Mouse (Mus musculus) olfactory bulb, adult 2 months (tissue): Measurements from ENCODE around the gene Gabrp. TPM values are rescaled to one million over a fixed set of nuclear protein-coding genes. Genes with fewer than 3 reads are reported as not detected.

Experiments used
- H3K27ac ChIP-seq: fragments of 200-500 bp; 2 replicates; pipeline ENCODE4 v1.5.1; 2012; ENCODE audit warnings: low read depth, low read length; ENCODE audit not compliant: insufficient read depth
- H3K4me1 ChIP-seq: fragments of 200-500 bp; 2 replicates; pipeline ENCODE4 v1.6.1; 2012; ENCODE audit warnings: low read length; ENCODE audit not compliant: control insufficient read depth, insufficient read depth
- H3K4me3 ChIP-seq: fragments of 200-500 bp; 2 replicates; pipeline ENCODE4 v1.5.1; 2012; ENCODE audit warnings: mild to moderate bottlenecking, low read depth, low read length, moderate library complexity; ENCODE audit not compliant: insufficient read depth
- CTCF ChIP-seq: fragments of 200-500 bp; IDR thresholded peaks from 2 replicates; pipeline ENCODE4 v1.5.1; 2012; ENCODE audit warnings: low read depth, mild to moderate bottlenecking, low read length, moderate library complexity; ENCODE audit not compliant: insufficient read depth
- POLR2A ChIP-seq: fragments of 200-500 bp; IDR thresholded peaks from 2 replicates; pipeline ENCODE4 v1.6.1; 2012; ENCODE audit warnings: mild to moderate bottlenecking, low read depth, low read length, moderate library complexity; ENCODE audit not compliant: insufficient read depth
- WGBS: fragments of 180-500 bp; shearing (Covaris S2); methylation state at CpG from one replicate; pipeline ENCODE4 v1.1.7; 2018; 5-methylcytosine and 5-hydroxymethylcytosine counted together
- polyA plus RNA-seq: library from polyadenylated mRNA; stranded (reverse); fragments of >200 nt; gene quantifications from 2 replicates; pipeline ENCODE4 v1.2.4, GENCODE M21; 2012; ENCODE audit warnings: low replicate concordance; ENCODE audit not compliant: missing spikeins, insufficient read depth, insufficient read length

Gabrp gene
- not detected in 2 replicates for polyA plus RNA-seq

- no peak for TF ChIP-seq POLR2A
- 52% methylated on average over 6 of the region's 6 CpGs for WGBS
- H3K4me3 ChIP-seq = no peak within 1 kb of the TSS
- H3K4me1 ChIP-seq = no peaks in the 10 kb centered on the region
- no peak within 1 kb of the TSS for H3K27ac ChIP-seq
Measured at GRCm38 (mm10) chr11:33578859-33579258, at the start of gene Gabrp. Gabrp (minus strand) TSS chr11:33578959.

- H3K4me3 ChIP-seq = no peak overlapping the region
- WGBS = 78% methylated on average over 4 of the region's 4 CpGs
Measured at GRCm38 (mm10) chr11:33627136-33627742, 48.5 kb upstream of the Gabrp start.

DNA sequence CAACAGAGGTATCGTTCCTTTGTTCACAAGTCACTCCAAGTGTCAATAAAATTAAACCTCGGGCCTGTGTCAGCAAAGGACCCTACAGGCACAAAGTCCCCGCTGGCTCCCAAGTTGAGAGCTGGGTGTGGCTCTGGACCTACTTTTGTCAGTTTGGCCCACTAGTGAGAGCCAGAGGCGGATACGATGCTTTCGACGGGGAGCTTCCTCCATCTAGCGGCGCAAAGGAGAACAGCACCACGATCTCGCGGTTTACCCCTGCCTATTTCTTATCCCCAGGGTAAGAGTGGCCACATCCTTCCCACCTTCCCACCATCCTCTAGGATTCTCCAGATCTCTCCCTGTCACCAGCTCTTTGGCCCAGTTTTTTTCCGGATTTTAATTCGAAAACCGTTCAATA is 35.5 kb upstream of the Gabrp start:
- WGBS = 8% methylated on average over 15 of the region's 15 CpGs
- Histone ChIP-seq H3K4me1 (no peaks in the 10 kb centered on the region), H3K4me3 (no peak overlapping the region), H3K27ac (no peak overlapping the region)
- no peak for TF ChIP-seq POLR2A
- TF ChIP-seq CTCF = peak; percentile 87

More at GRCm38 (mm10) chr11:33627136-33627742, 48.5 kb upstream of the Gabrp start:
- no peak overlapping the region for H3K27ac ChIP-seq
- H3K4me1 ChIP-seq = no peaks in the 10 kb centered on the region
- no peak for TF ChIP-seq CTCF
- no peak for TF ChIP-seq POLR2A

- no peaks in the 10 kb centered on the region for H3K4me1 ChIP-seq
- no peak for TF ChIP-seq POLR2A
- no peak for TF ChIP-seq CTCF
- no peak overlapping the region for H3K4me3 ChIP-seq
- 71% methylated on average over 3 of the region's 3 CpGs for WGBS
- no peak overlapping the region for H3K27ac ChIP-seq
Measured at GRCm38 (mm10) chr11:33607784-33608183, 29.0 kb upstream of the Gabrp start.

DNA sequence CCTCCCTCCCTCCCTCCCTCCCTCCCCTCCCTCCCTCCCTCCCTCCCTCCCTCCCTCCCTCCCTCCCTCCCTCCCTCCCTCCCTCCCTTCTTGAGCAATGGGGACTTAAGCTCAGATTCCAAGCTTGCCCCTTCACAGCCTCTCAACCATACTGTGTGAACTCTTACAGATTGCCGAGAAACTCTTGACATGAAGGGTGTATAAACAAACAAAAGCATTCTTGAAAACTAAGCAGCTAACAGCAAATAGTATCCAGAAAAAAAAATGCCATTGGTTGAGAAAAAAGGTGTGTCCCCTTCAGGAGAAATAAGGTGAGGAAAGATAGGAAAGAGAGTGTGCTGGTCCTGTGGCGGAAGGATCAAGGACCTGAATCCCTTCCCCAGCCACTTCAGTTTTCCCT is 24.4 kb upstream of the Gabrp start:
- TF ChIP-seq POLR2A (no peak), CTCF (no peak)
- H3K4me3 ChIP-seq = no peak overlapping the region
- no peak overlapping the region for H3K27ac ChIP-seq
- 89% methylated on average over 2 of the region's 2 CpGs for WGBS
- H3K4me1 ChIP-seq = no peaks in the 10 kb centered on the region

DNA sequence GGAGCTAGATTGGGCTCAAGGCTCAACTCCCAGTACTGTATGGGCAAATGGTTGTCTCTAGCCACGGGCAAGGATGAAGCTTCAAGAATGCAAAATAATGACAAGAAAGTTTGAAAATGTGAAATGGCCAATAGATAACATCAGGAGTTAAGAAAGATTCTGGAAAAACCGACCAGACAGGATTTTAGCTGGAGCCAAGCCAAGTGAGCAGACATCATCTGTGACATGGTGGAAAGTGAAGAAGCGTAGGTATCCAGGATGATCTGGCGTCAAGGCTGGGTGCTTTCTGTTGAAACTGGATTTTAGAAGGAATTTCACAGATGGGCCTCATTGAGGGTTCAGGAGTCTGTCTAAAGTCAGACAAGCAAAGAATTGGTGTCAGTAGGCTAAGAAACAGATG is 20.2 kb upstream of the Gabrp start, which contains the start of gene D130052B06Rik:
Gene D130052B06Rik, plus strand, starts transcription at position 317 of the 400 bp plus-strand sequence.
- Histone ChIP-seq H3K4me3 (no peak within 1 kb of the TSS), H3K4me1 (no peaks in the 10 kb centered on the region), H3K27ac (no peak within 1 kb of the TSS)
- no peak for TF ChIP-seq POLR2A
- no peak for TF ChIP-seq CTCF
- WGBS = 84% methylated on average over 4 of the region's 4 CpGs

GRCm38 (mm10) chr11:33596655-33597054 is 17.9 kb upstream of the Gabrp start:
- 72% methylated on average over 4 of the region's 4 CpGs for WGBS
- no peaks in the 10 kb centered on the region for H3K4me1 ChIP-seq
- no peak for TF ChIP-seq CTCF
- no peak for TF ChIP-seq POLR2A
- no peak overlapping the region for H3K4me3 ChIP-seq
- no peak overlapping the region for H3K27ac ChIP-seq

GRCm38 (mm10) chr11:33592826-33593225 is 14.1 kb upstream of the Gabrp start:
- Histone ChIP-seq H3K4me3 (no peak overlapping the region), H3K27ac (no peak overlapping the region), H3K4me1 (no peaks in the 10 kb centered on the region)
- 81% methylated on average over 4 of the region's 4 CpGs for WGBS
- TF ChIP-seq POLR2A = no peak
- TF ChIP-seq CTCF = no peak

- no peak overlapping the region for H3K4me3 ChIP-seq
- H3K27ac ChIP-seq = no peak overlapping the region
- TF ChIP-seq CTCF (no peak), POLR2A (no peak)
- WGBS = 89% methylated on average over 3 of the region's 3 CpGs
- no peaks in the 10 kb centered on the region for H3K4me1 ChIP-seq
Measured at GRCm38 (mm10) chr11:33590771-33591170, 12.0 kb upstream of the Gabrp start.
